Mouse (Mus musculus): ENCODE measurements around the gene Ppdpf. TPM values are rescaled to one million over a fixed set of nuclear protein-coding genes. Genes with fewer than 3 reads are reported as not detected.

Ppdpf gene
- total RNA-seq (2012; rRNA removed) (60.0 and 68.9 TPM in 2 replicates), total RNA-seq (2014; rRNA removed) (57.6 and 71.2 TPM in 2 replicates), polyA plus RNA-seq (2012; ENCODE audit: insufficient read length, low read depth) (75.5 and 113 TPM in 2 replicates)

- H3K27me3 ChIP-seq (replicated peaks), result no peaks in the 10 kb centered on the region
- dilution Hi-C loops (cut with MboI; ENCODE audit: extremely low pct_ligation_motif_present, extremely low pct_unique_long_range_greater_than_20kb, low sequenced_read_pairs) (no loop called here), in situ Hi-C loops (cut with MboI; ENCODE audit: low pct_ligation_motif_present, low pct_unique_long_range_greater_than_20kb, low sequenced_read_pairs) (loop anchor here (10.0 to 25.0 kb wide), 3 partner anchors 137 to 300 kb away; partner anchors contain the start of genes Abhd16b, Arfrp1, Tpd52l2 and Zgpat)
- peaks cover 7 to 36% of the 10 kb centered on the region in 2 experiments; a peak in 3 of 4 replicates for H3K4me1 ChIP-seq (ENCODE audit: control insufficient read depth in 1 of 2, insufficient read depth in 2 of 2)
- H3K9me3 ChIP-seq (replicated peaks; ENCODE audit: low read length), result no peaks in the 10 kb centered on the region
- H3K4me2 ChIP-seq (ENCODE audit: insufficient read depth, low read depth, poor library complexity, severe bottlenecking), result peak within 1 kb of the TSS; percentile 65
- peak within 1 kb of the TSS; percentile 78 for H3K9ac ChIP-seq (ENCODE audit: insufficient read depth, low read depth)
- H3K36me3 ChIP-seq (replicated peaks in 1 of 2; ENCODE audit: control insufficient read depth in 1 of 2, insufficient read depth in 1 of 2, low read length in 1 of 2), result peaks cover 0 to 6% of the 10 kb centered on the region in 2 experiments
- DNase-seq (ENCODE audit: extremely low read depth), result peak; percentile 93
- peak within 1 kb of the TSS; percentile 68 to 82 (median 79) for H3K4me3 ChIP-seq (replicated peaks in 1 of 3; ENCODE audit: low read depth in 2 of 3, low read length in 2 of 3, poor library complexity in 1 of 3)
- H3K27ac ChIP-seq (ENCODE audit: insufficient read depth, low read depth), result peak within 1 kb of the TSS; percentile 74
- no peaks in the 10 kb centered on the region for H3K79me2 ChIP-seq (replicated peaks; ENCODE audit: control insufficient read depth, extremely low read depth, insufficient read depth, poor library complexity, severe bottlenecking)
- TF ChIP-seq RCOR1 (conservative IDR thresholded peaks at IDR 0.05; ENCODE audit: low read depth, low read length) (no peak), JUN (IDR thresholded peaks at IDR 0.05; ENCODE audit: insufficient read depth, low read depth, low read length) (no peak), POLR2A (IDR thresholded peaks at IDR 0.05; ENCODE audit: low read depth, low read length) (peak; percentile 76), SMC3 (IDR thresholded peaks at IDR 0.05; ENCODE audit: low read depth, low read length) (no peak), ETS1 (conservative IDR thresholded peaks at IDR 0.05; ENCODE audit: low read depth, low read length) (no peak; the same call in 1 of the 2 replicates), SIN3A (IDR thresholded peaks at IDR 0.05; ENCODE audit: low read length) (peak; percentile 17), ZC3H11A (IDR thresholded peaks at IDR 0.05; ENCODE audit: low read depth, low read length) (no peak), ZNF384 (IDR thresholded peaks at IDR 0.05; ENCODE audit: low read depth, low read length) (no peak), UBTF (IDR thresholded peaks at IDR 0.05; ENCODE audit: low read depth, low read length) (peak; percentile 58; the same call in 1 of the 2 replicates), TBP (conservative IDR thresholded peaks at IDR 0.05; ENCODE audit: low read depth, low read length) (no peak), EP300 (IDR thresholded peaks at IDR 0.05; ENCODE audit: low read length) (no peak), RAD21 (IDR thresholded peaks at IDR 0.05; ENCODE audit: low read depth, low read length) (no peak), TCF12 (IDR thresholded peaks at IDR 0.05; ENCODE audit: low read depth, low read length) (peak; percentile 61), ELF1 (IDR thresholded peaks at IDR 0.05; ENCODE audit: low read depth, low read length) (peak; percentile 57), POLR2AphosphoS2 (IDR thresholded peaks at IDR 0.05; ENCODE audit: low read depth, low read length) (no peak), JUND (conservative IDR thresholded peaks at IDR 0.05; ENCODE audit: low read depth, low read length) (no peak), MAFK (IDR thresholded peaks at IDR 0.05; ENCODE audit: insufficient replicate concordance, low read length) (no peak), MAZ (IDR thresholded peaks at IDR 0.05; ENCODE audit: low read depth, low read length) (peak; percentile 16; the same call in 1 of the 2 replicates), MXI1 (IDR thresholded peaks at IDR 0.05; ENCODE audit: low read depth, low read length) (peak; percentile 49), CHD2 (IDR thresholded peaks at IDR 0.05; ENCODE audit: low read length) (peak; percentile 79), GABPA (IDR thresholded peaks at IDR 0.05; ENCODE audit: insufficient replicate concordance, low read depth, low read length) (no peak), USF1 (IDR thresholded peaks at IDR 0.05; ENCODE audit: low read depth, low read length) (no peak), ZKSCAN1 (IDR thresholded peaks at IDR 0.05; ENCODE audit: borderline replicate concordance, low read depth, low read length) (no peak), NELFE (IDR thresholded peaks at IDR 0.05; ENCODE audit: low read depth, low read length) (peak; percentile 70), USF2 (conservative IDR thresholded peaks at IDR 0.05; ENCODE audit: low read depth, low read length) (no peak), KAT2A (IDR thresholded peaks at IDR 0.05; ENCODE audit: insufficient replicate concordance, low read length) (0 out of 2 replicates have a peak, but pooled peaks have one; percentile 28), CHD1 (IDR thresholded peaks at IDR 0.05; ENCODE audit: low read depth, low read length) (no peak), HCFC1 (IDR thresholded peaks at IDR 0.05; ENCODE audit: low read depth, low read length) (peak; percentile 48), BHLHE40 (IDR thresholded peaks at IDR 0.05; ENCODE audit: low read depth, low read length) (no peak), PAX5 (IDR thresholded peaks at IDR 0.05; ENCODE audit: low read length) (no peak), E2F4 (IDR thresholded peaks at IDR 0.05; ENCODE audit: insufficient replicate concordance, low read depth, low read length) (no peak), MAX (IDR thresholded peaks at IDR 0.05; ENCODE audit: low read length) (no peak; the same call in 1 of the 2 replicates), MEF2A (IDR thresholded peaks at IDR 0.05; ENCODE audit: borderline replicate concordance, low read depth, low read length) (no peak), ZMIZ1 (IDR thresholded peaks at IDR 0.05; ENCODE audit: low read depth, low read length) (peak; percentile 64), IRF4 (IDR thresholded peaks at IDR 0.05; ENCODE audit: low read depth, low read length) (no peak; the same call in 1 of the 2 replicates), MYC (IDR thresholded peaks at IDR 0.05; ENCODE audit: low read depth, low read length) (peak; percentile 16; the same call in 1 of the 2 replicates), CTCF (conservative IDR thresholded peaks at IDR 0.05 in 1 of 2, IDR thresholded peaks at IDR 0.05 in 1 of 2; ENCODE audit: low read depth in 2 of 2, low read length in 2 of 2) (no peak)
Observed at GRCm38 (mm10) chr2:181187121-181188000, at the start of gene Ppdpf. Ppdpf (plus strand) TSS chr2:181187247.
